ENCODE assay signal across 8 mouse cellular contexts in the genomic region with DNA sequence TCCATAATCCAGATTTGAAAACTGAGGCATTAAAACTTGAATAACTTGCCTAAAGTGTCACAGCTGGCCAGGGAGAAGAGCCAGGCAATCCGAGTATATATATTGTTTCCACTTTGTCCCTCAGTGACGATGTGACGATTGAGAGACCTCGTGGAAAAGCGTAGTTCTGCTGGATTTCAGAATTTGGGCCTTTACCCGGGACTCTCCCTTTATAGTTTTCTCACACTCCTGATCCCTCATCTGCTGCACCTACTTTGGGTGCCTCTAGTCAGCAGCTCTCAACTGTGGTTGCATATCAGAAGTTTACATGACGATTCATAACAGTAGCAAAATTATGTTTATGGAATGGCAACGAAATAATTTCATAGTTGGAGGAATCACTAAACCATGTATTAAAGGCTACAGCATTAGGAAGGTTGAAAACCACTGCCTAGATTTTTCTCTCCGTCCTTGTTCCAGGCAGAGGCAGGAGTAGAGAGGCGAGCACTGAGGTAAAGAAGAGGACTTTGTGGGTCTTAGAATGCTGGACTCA. TPM values are rescaled to one million over a fixed set of nuclear protein-coding genes. Genes with fewer than 3 reads are reported as not detected.
DNase-seq lines count a peak whose midpoint lies in the region; ATAC-seq and TF ChIP-seq lines count a peak whose summit lies in the region.

No protein-coding gene starts in this region.

- H3K9ac ChIP-seq in neural tube, embryonic 11.5 days (ENCODE audit: low read length) = peak overlapping the region; percentile 90
- H3K9ac ChIP-seq in embryonic facial prominence, embryonic 14.5 days (ENCODE audit: low read depth, low read length) = peak overlapping the region; percentile 84
- peak overlapping the region; percentile 85 for H3K9ac ChIP-seq in intestine, postnatal 0 days (ENCODE audit: low read depth, low read length)

- no peak for TF ChIP-seq CTCF in intestine, postnatal 0 days (IDR thresholded peaks at IDR 0.05; ENCODE audit: low read depth)
- no peak for TF ChIP-seq CTCF in small intestine, adult 2 months (IDR thresholded peaks at IDR 0.05; ENCODE audit: extremely low read depth, insufficient read length, insufficient replicate concordance, low read depth, low read length)

- no peak for ATAC-seq in neural tube, embryonic 11.5 days (ENCODE audit: insufficient read depth, low FRiP score, low TSS enrichment)
- ATAC-seq in embryonic facial prominence, embryonic 14.5 days (ENCODE audit: low read depth) = no peak
- no peak for ATAC-seq in intestine, postnatal 0 days

- H3K9me3 ChIP-seq in neural tube, embryonic 11.5 days (ENCODE audit: control insufficient read depth, low read length) = no peaks in the 10 kb centered on the region
- H3K9me3 ChIP-seq in embryonic facial prominence, embryonic 14.5 days (ENCODE audit: control insufficient read depth, low read length) = no peaks in the 10 kb centered on the region
- H3K9me3 ChIP-seq in intestine, postnatal 0 days (ENCODE audit: control insufficient read depth) = no peaks in the 10 kb centered on the region

- H3K4me3 ChIP-seq in neural tube, embryonic 11.5 days (ENCODE audit: low read depth, low read length) = peak overlapping the region; percentile 68
- peak overlapping the region; percentile 75 for H3K4me3 ChIP-seq in embryonic facial prominence, embryonic 14.5 days (ENCODE audit: low read depth, low read length)
- peak overlapping the region; percentile 85 for H3K4me3 ChIP-seq in intestine, postnatal 0 days (ENCODE audit: low read depth, low read length)
- H3K4me3 ChIP-seq in small intestine, adult 2 months (ENCODE audit: low read depth, low read length) = peak overlapping the region; percentile 84

- H3K27me3 ChIP-seq in neural tube, embryonic 11.5 days (ENCODE audit: control insufficient read depth, insufficient read depth, low read length) = no peaks in the 10 kb centered on the region
- no peaks in the 10 kb centered on the region for H3K27me3 ChIP-seq in embryonic facial prominence, embryonic 14.5 days (replicated peaks; ENCODE audit: control insufficient read depth, insufficient read depth, low read length)
- H3K27me3 ChIP-seq in intestine, postnatal 0 days (replicated peaks; ENCODE audit: control insufficient read depth, insufficient read depth, low read length) = no peaks in the 10 kb centered on the region
- no peaks in the 10 kb centered on the region for H3K27me3 ChIP-seq in small intestine, adult 2 months (ENCODE audit: control insufficient read depth, insufficient read depth, low read length)

- no peak for DNase-seq in neural tube, embryonic 11.5 days (ENCODE audit: low spot score)
- no peak for DNase-seq in neural tube, embryonic 10.5 days (ENCODE audit: extremely low spot score, low spot score)
- DNase-seq in embryonic facial prominence, embryonic 14.5 days (ENCODE audit: low spot score) = no peak
- DNase-seq in layer of hippocampus, postnatal 10 days (ENCODE audit: low spot score in 2 of 2) = no peak
- DNase-seq in adrenal gland, postnatal 14 days = no peak
- no peak for DNase-seq in thymus, adult 18-20 months

- no peak for TF ChIP-seq POLR2A in small intestine, adult 2 months (IDR thresholded peaks at IDR 0.05; ENCODE audit: low read depth, low read length)

- H3K27ac ChIP-seq in neural tube, embryonic 11.5 days (ENCODE audit: low read depth, low read length) = no peak overlapping the region
- H3K27ac ChIP-seq in embryonic facial prominence, embryonic 14.5 days (replicated peaks; ENCODE audit: low read depth, low read length) = no peak overlapping the region
- peak overlapping the region; percentile 82 for H3K27ac ChIP-seq in intestine, postnatal 0 days (ENCODE audit: low read depth, low read length)
- H3K27ac ChIP-seq in small intestine, adult 2 months (ENCODE audit: insufficient read depth, low read depth, low read length) = peak overlapping the region; percentile 95

- peaks cover 4% of the 10 kb centered on the region; the same call in 1 of the 2 replicates for H3K4me1 ChIP-seq in neural tube, embryonic 11.5 days (ENCODE audit: control insufficient read depth, insufficient read depth, low read length)
- 0 out of 2 replicates have a peak, but pooled peaks cover 10% of the 10 kb centered on the region for H3K4me1 ChIP-seq in embryonic facial prominence, embryonic 14.5 days (ENCODE audit: control insufficient read depth, insufficient read depth, low read length)
- 0 out of 2 replicates have a peak, but pooled peaks cover 5% of the 10 kb centered on the region for H3K4me1 ChIP-seq in intestine, postnatal 0 days (replicated peaks; ENCODE audit: control insufficient read depth, insufficient read depth, low read length)
- peaks cover 34% of the 10 kb centered on the region; the same call in 1 of the 2 replicates for H3K4me1 ChIP-seq in small intestine, adult 2 months (ENCODE audit: control insufficient read depth, insufficient read depth, insufficient read length, low read length)

- WGBS in neural tube, embryonic 11.5 days = 38% methylated on average over 10 of the region's 10 CpGs
- WGBS in embryonic facial prominence, embryonic 14.5 days = 29% methylated on average over 10 of the region's 10 CpGs
- WGBS in intestine, postnatal 0 days = 16% methylated on average over 10 of the region's 10 CpGs
- WGBS in small intestine, adult 2 months = 5% methylated on average over 10 of the region's 10 CpGs

- H3K36me3 ChIP-seq in neural tube, embryonic 11.5 days (ENCODE audit: control insufficient read depth, insufficient read depth, low read length) = no peaks in the 10 kb centered on the region
- 0 out of 2 replicates have a peak, but pooled peaks cover 6% of the 10 kb centered on the region for H3K36me3 ChIP-seq in embryonic facial prominence, embryonic 14.5 days (ENCODE audit: control insufficient read depth, insufficient read depth, low read length)
- H3K36me3 ChIP-seq in intestine, postnatal 0 days (ENCODE audit: control insufficient read depth, insufficient read depth) = no peaks in the 10 kb centered on the region
- H3K36me3 ChIP-seq in small intestine, adult 2 months (ENCODE audit: control insufficient read depth, insufficient read depth, low read length) = peaks cover 7% of the 10 kb centered on the region

- peak overlapping the region; percentile 68 for H3K4me2 ChIP-seq in neural tube, embryonic 11.5 days (ENCODE audit: low read depth)
- H3K4me2 ChIP-seq in embryonic facial prominence, embryonic 14.5 days (ENCODE audit: low read depth, low read length) = peak overlapping the region; percentile 83
- peak overlapping the region; percentile 79 for H3K4me2 ChIP-seq in intestine, postnatal 0 days (replicated peaks; ENCODE audit: low read depth)

RNA-seq across cellular contexts. Expression of a gene that starts 0.9 kb away (rescaled TPM):
- polyA plus RNA-seq in neural tube, embryonic 11.5 days (2014; fragmentation: Nextera tagmentation; extraction: Ambion mirVana) = 83.0 and 87.7 TPM in 2 replicates
- 51.4 and 56.8 TPM in 2 replicates for polyA plus RNA-seq in embryonic facial prominence, embryonic 14.5 days (2014; fragmentation: Nextera tagmentation; extraction: Ambion mirVana)
- polyA plus RNA-seq in intestine, postnatal 0 days (2015; fragmentation: Nextera tagmentation; extraction: Ambion mirVana) = 49.1 and 52.3 TPM in 2 replicates
- polyA plus RNA-seq in small intestine, adult 2 months (2012; rRNA removed) = 15.8 and 36.6 TPM in 2 replicates
- total RNA-seq in layer of hippocampus, postnatal 10 days (2021) = 10 to 100 TPM; 74.3 to 80.2 TPM
- 62.8 and 65.8 TPM in 2 replicates for total RNA-seq in adrenal gland, postnatal 14 days (2021)

RNA-seq across cellular contexts. Expression of a gene that starts 17.1 kb away (rescaled TPM):
- polyA plus RNA-seq in neural tube, embryonic 11.5 days (2014; fragmentation: Nextera tagmentation; extraction: Ambion mirVana) = 0.55 and 0.73 TPM in 2 replicates
- polyA plus RNA-seq in embryonic facial prominence, embryonic 14.5 days (2014; fragmentation: Nextera tagmentation; extraction: Ambion mirVana) = 0.22 and 0.24 TPM in 2 replicates
- 0.04 and 0.20 TPM in 2 replicates for polyA plus RNA-seq in intestine, postnatal 0 days (2015; fragmentation: Nextera tagmentation; extraction: Ambion mirVana)
- not detected in 2 replicates for polyA plus RNA-seq in small intestine, adult 2 months (2012; rRNA removed)
- total RNA-seq in layer of hippocampus, postnatal 10 days (2021) = 1 to 10 TPM; 4.1 to 5.5 TPM
- total RNA-seq in adrenal gland, postnatal 14 days (2021) = 0.30 and 0.34 TPM in 2 replicates

Comparison
In these comparisons a context has a peak if more than half of its experiments do, and no peak if none do; other contexts are left out.
1. H3K27ac ChIP-seq: peak in intestine, postnatal 0 days (single experiment) and small intestine, adult 2 months (single experiment); none in neural tube, embryonic 11.5 days (single experiment) and embryonic facial prominence, embryonic 14.5 days (single experiment).
2. Peak in every context shown above with its lines, with median percentiles within 50 percentile points of each other: H3K4me2 ChIP-seq, H3K4me3 ChIP-seq and H3K9ac ChIP-seq.